Mouse (Mus musculus) hindbrain, embryonic 13.5 days (tissue): ENCODE measurements around the gene Prrt2. TPM values are rescaled to one million over a fixed set of nuclear protein-coding genes. Genes with fewer than 3 reads are reported as not detected.

Experiments used
- ATAC-seq: fragments of 200-750 bp; cut with Nextera tagmentation; 2 replicates; pipeline ENCODE4 v1.8.0; 2017; ENCODE audit warnings: moderate TSS enrichment; ENCODE audit not compliant: low FRiP score
- H3K27ac ChIP-seq: fragments of 300-500 bp; sonication (generic); 2 replicates; pipeline ENCODE4 v1.5.1; 2015; ENCODE audit warnings: inconsistent platforms, mild to moderate bottlenecking, moderate library complexity
- H3K27me3 ChIP-seq: fragments of 300-500 bp; sonication (generic); 2 replicates; pipeline ENCODE4 v1.6.1; 2015; ENCODE audit warnings: mild to moderate bottlenecking, inconsistent platforms
- H3K36me3 ChIP-seq: fragments of 300-500 bp; sonication (generic); 2 replicates; pipeline ENCODE4 v1.6.1; 2015; ENCODE audit warnings: mild to moderate bottlenecking, inconsistent platforms
- H3K4me1 ChIP-seq: fragments of 300-500 bp; sonication (generic); replicated peaks from 2 replicates; pipeline ENCODE4 v1.6.1; 2015; ENCODE audit warnings: inconsistent platforms
- H3K4me2 ChIP-seq: fragments of 300-500 bp; sonication (generic); 2 replicates; pipeline ENCODE4 v1.6.1; 2015; ENCODE audit warnings: inconsistent platforms, mild to moderate bottlenecking, moderate library complexity
- H3K4me3 ChIP-seq: fragments of 300-500 bp; sonication (generic); 2 replicates; pipeline ENCODE4 v1.5.1; 2015; ENCODE audit warnings: mild to moderate bottlenecking, inconsistent platforms
- H3K9ac ChIP-seq: fragments of 300-500 bp; sonication (generic); 2 replicates; pipeline ENCODE4 v1.6.1; 2015; ENCODE audit warnings: mild to moderate bottlenecking, inconsistent platforms
- H3K9me3 ChIP-seq: fragments of 300-500 bp; sonication (generic); 2 replicates; pipeline ENCODE4 v1.6.1; 2016; ENCODE audit warnings: inconsistent platforms
- WGBS: fragments of 180-500 bp; shearing (Covaris S2); methylation state at CpG from one replicate; pipeline ENCODE4 v1.1.7; 2015; 5-methylcytosine and 5-hydroxymethylcytosine counted together
- polyA plus RNA-seq: library from polyadenylated mRNA; unstranded; fragments of >200 nt; fragmentation: Nextera tagmentation; extraction: Ambion mirVana; gene quantifications from 2 replicates; pipeline ENCODE4 v1.2.1, GENCODE M21; 2015

The Prrt2 gene
- polyA plus RNA-seq, 1 experiment from 2014 or later, result 18.3 TPM

DNA sequence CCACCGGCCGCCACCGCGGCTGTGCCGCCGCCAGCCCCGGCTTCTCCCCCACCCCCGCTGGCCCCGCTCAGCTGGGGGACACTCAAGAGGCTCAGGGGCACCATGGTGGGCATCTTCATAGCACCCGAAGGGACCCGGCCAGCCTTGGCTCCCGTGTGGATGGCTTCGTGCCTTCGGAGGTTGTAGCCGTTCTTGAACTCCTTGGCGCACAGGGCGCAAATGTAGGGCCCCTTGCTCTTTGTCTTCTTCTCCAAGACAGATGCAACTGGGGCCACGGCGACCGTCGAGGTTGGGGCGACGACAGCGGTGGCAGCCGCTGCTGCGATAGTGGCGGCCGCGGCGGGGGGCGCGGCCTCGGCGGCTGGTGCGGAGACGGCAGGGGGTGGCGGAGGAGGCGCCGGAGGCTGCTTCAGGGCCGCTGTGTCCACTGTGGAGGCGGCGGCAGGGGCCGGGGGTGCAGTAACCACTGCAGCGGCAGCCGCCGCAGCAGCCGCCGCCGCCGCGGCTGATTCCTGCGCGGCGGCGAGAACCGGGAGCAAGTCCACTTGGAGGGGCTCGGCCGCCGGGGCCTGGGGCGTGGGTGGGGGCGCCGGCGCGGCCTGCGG is 4.6 kb upstream of the Prrt2 start:
- peak overlapping the region; percentile 98 for H3K4me2 ChIP-seq
- ATAC-seq, result no peak
- no peaks in the 10 kb centered on the region for H3K9me3 ChIP-seq
- H3K9ac ChIP-seq, result peak overlapping the region; percentile 100
- under 1% methylated on average over 42 of the region's 65 CpGs for WGBS
- no peaks in the 10 kb centered on the region for H3K27me3 ChIP-seq
- peaks cover 28% of the 10 kb centered on the region for H3K36me3 ChIP-seq
- peak overlapping the region; percentile 100 for H3K27ac ChIP-seq
- H3K4me3 ChIP-seq, result peak overlapping the region; percentile 96
- peaks cover 58% of the 10 kb centered on the region for H3K4me1 ChIP-seq

GRCm38 (mm10) chr7:127024755-127025555 is 3.9 kb upstream of the Prrt2 start:
- H3K27ac ChIP-seq, result peak overlapping the region; percentile 100
- WGBS, result under 1% methylated on average over 30 of the region's 30 CpGs
- H3K36me3 ChIP-seq, result peaks cover 28% of the 10 kb centered on the region
- H3K9me3 ChIP-seq, result no peaks in the 10 kb centered on the region
- peak overlapping the region; percentile 100 for H3K9ac ChIP-seq
- H3K4me1 ChIP-seq, result peaks cover 66% of the 10 kb centered on the region
- H3K27me3 ChIP-seq, result no peaks in the 10 kb centered on the region
- peak overlapping the region; percentile 96 for H3K4me3 ChIP-seq
- peak; percentile 46 for ATAC-seq
- peak overlapping the region; percentile 98 for H3K4me2 ChIP-seq

DNA sequence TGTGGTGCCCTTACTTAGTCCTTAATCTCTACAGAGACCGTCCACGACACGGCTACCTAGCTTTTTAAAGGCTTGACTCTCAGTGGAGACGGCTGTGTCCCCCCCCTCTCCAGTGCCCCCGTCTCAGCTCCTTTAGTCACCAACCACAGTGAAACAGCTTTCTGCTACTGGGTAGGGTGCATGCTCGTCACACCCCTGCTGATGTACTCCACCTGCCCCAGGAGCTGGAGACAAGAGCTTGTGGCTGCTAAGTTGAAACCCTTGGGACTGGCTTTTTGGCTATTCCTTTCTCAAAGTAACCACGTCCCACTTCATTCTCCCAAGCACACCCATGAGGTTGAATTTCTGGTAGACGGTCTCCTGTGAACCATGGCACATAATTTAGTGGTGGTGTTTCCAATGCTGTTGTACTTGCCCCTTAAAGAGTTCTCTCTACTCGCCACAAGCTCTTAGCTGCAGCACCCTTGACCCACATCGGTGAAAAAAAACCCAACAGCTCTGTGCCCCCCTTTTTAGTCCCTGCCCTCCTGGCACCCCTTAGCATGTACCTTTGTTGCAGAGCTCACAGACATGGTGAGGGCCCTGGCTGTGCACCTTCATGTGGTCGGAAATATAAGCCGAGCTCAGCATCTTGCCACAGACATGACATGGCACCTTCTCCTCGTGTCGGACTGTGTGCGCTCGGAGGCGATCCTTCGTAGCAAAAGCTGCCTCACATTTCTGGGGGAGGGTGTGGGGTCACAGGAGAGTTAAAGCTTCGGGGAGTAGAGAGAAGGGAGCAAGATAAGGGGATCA is 3.1 kb upstream of the Prrt2 start:
- H3K36me3 ChIP-seq, result peaks cover 28% of the 10 kb centered on the region
- no peaks in the 10 kb centered on the region for H3K27me3 ChIP-seq

GRCm38 (mm10) chr7:127023272-127023691 is 2.3 kb upstream of the Prrt2 start:
- peak overlapping the region; percentile 96 for H3K4me3 ChIP-seq
- H3K4me2 ChIP-seq, result peak overlapping the region; percentile 98
- 71% methylated on average over 12 of the region's 13 CpGs for WGBS
- H3K9ac ChIP-seq, result peak overlapping the region; percentile 100
- H3K9me3 ChIP-seq, result no peaks in the 10 kb centered on the region
- peaks cover 80% of the 10 kb centered on the region for H3K4me1 ChIP-seq
- no peaks in the 10 kb centered on the region for H3K27me3 ChIP-seq
- ATAC-seq, result no peak
- peaks cover 28% of the 10 kb centered on the region for H3K36me3 ChIP-seq
- peak overlapping the region; percentile 100 for H3K27ac ChIP-seq

More for the DNA sequence above, 3.1 kb upstream of the Prrt2 start:
- Histone ChIP-seq H3K4me3 (peak overlapping the region; percentile 96), H3K9ac (peak overlapping the region; percentile 100), H3K4me1 (peaks cover 74% of the 10 kb centered on the region), H3K9me3 (no peaks in the 10 kb centered on the region), H3K4me2 (peak overlapping the region; percentile 98), H3K27ac (peak overlapping the region; percentile 100)
- no peak for ATAC-seq
- 24% methylated on average over 19 of the region's 19 CpGs for WGBS

- ATAC-seq, result no peak
- peaks cover 80% of the 10 kb centered on the region for H3K4me1 ChIP-seq
- WGBS, result 74% methylated on average over 7 of the region's 7 CpGs
- peak overlapping the region; percentile 96 for H3K4me3 ChIP-seq
- peak overlapping the region; percentile 100 for H3K27ac ChIP-seq
- no peaks in the 10 kb centered on the region for H3K9me3 ChIP-seq
- peak overlapping the region; percentile 100 for H3K9ac ChIP-seq
- peaks cover 28% of the 10 kb centered on the region for H3K36me3 ChIP-seq
- peak overlapping the region; percentile 98 for H3K4me2 ChIP-seq
- no peaks in the 10 kb centered on the region for H3K27me3 ChIP-seq
Measured at GRCm38 (mm10) chr7:127022528-127023271, 1.7 kb upstream of the Prrt2 start.

DNA sequence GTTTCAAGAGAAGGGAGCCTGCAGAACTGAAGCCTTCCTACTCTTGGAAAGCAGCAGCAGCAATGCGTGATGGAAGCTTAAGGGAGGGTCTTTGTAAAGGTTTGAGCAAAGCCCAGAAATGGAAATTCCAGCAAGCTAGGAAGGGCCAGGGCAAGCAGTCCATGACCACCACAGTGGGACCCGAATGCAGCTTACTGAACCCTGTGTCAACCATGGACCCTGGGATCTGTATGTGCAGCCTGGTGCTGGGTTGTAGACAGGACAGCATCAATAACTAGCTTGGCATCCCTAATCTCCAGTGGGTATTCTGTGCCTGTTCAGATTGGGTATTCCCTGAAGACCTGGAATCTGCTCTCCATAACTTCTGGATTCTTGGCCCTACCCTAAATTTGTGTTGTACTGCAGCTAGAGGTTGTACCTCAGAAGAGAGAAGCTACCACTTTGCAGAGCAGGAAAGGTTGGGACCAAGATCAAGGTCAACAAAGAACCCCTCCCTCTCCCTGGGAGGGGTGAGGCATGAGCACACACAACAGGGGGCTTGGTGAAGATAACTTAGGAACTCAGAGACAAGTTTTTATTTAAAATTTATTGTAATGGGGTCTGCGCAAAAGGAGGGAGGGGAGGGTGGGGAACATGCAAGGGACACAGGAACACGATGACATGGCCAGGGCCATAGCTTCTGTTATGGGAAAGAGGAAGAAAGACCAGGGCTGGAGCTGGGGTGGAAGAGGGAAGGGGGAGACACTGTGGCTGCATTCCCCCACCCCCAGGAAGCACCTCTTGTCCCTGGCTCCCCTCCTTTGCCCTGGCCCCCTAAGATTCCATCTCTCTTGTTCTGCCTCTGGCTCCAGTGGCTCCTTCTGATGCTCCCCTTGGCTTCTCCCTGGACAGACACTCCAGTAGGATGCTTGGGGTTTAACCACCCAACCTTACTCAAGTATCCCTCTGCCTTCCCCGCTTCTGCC is 834 bp upstream of the Prrt2 start:
- Histone ChIP-seq H3K4me1 (peaks cover 81% of the 10 kb centered on the region), H3K9ac (peak overlapping the region; percentile 100), H3K9me3 (no peaks in the 10 kb centered on the region), H3K4me3 (peak overlapping the region; percentile 54), H3K36me3 (peaks cover 28% of the 10 kb centered on the region), H3K27me3 (no peaks in the 10 kb centered on the region), H3K27ac (peak overlapping the region; percentile 100), H3K4me2 (peak overlapping the region; percentile 98)
- WGBS, result 38% methylated on average over 5 of the region's 5 CpGs
- ATAC-seq, result no peak

DNA sequence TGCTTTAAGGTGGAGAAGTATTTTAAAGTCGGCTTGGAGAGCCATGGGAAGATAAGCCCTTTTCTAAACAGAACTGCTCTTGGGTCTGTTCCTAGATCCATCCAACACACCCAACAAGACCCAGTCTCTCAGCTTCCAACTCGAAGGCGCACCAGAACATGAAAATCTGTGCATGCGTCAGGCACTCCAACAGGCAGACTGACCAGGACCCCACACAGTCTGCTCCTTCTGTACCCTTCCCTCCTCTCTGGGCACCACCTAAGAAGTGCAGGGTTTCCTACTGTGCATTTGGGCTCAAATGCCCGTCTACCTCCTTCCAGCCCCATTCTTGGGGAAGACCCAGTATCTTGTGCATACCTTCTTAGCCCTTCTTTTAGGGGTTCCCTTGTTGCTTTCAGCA is 520 bp downstream of the Prrt2 start:
- peaks cover 31% of the 10 kb centered on the region for H3K36me3 ChIP-seq
- ATAC-seq, result no peak
- peak overlapping the region; percentile 54 for H3K4me3 ChIP-seq
- H3K4me1 ChIP-seq, result peaks cover 88% of the 10 kb centered on the region
- no peaks in the 10 kb centered on the region for H3K27me3 ChIP-seq
- peak overlapping the region; percentile 84 for H3K9ac ChIP-seq
- peak overlapping the region; percentile 86 for H3K27ac ChIP-seq
- no peaks in the 10 kb centered on the region for H3K9me3 ChIP-seq
- 37% methylated on average over 5 of the region's 5 CpGs for WGBS
- H3K4me2 ChIP-seq, result peak overlapping the region; percentile 98

DNA sequence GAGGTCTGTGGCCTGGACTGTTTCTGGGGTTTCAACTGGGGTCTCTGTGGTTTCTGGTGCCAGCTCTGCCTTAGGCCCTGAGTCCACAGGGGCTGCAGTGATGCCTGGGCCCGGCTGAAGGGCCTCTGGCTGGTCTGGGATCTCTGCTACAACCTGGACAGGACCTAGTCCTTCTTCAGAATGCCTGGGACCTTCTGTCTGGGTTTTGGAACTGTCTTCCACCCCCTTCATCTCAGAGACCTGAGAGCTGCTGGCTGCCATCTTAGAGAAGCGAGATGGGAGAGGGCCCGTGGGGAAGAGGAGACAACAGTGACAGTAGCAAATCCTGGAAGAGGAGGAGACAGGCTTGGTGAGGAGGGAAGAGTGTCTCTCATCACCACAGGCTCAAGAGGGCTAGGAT is 980 bp downstream of the Prrt2 start:
- H3K9ac ChIP-seq, result peak overlapping the region; percentile 84
- peaks cover 36% of the 10 kb centered on the region for H3K36me3 ChIP-seq
- H3K27ac ChIP-seq, result peak overlapping the region; percentile 86
- no peak for ATAC-seq
- peak overlapping the region; percentile 98 for H3K4me2 ChIP-seq
- WGBS, result 63% methylated on average over 3 of the region's 3 CpGs
- no peaks in the 10 kb centered on the region for H3K27me3 ChIP-seq
- no peaks in the 10 kb centered on the region for H3K9me3 ChIP-seq
- peaks cover 88% of the 10 kb centered on the region for H3K4me1 ChIP-seq
- peak overlapping the region; percentile 54 for H3K4me3 ChIP-seq

DNA sequence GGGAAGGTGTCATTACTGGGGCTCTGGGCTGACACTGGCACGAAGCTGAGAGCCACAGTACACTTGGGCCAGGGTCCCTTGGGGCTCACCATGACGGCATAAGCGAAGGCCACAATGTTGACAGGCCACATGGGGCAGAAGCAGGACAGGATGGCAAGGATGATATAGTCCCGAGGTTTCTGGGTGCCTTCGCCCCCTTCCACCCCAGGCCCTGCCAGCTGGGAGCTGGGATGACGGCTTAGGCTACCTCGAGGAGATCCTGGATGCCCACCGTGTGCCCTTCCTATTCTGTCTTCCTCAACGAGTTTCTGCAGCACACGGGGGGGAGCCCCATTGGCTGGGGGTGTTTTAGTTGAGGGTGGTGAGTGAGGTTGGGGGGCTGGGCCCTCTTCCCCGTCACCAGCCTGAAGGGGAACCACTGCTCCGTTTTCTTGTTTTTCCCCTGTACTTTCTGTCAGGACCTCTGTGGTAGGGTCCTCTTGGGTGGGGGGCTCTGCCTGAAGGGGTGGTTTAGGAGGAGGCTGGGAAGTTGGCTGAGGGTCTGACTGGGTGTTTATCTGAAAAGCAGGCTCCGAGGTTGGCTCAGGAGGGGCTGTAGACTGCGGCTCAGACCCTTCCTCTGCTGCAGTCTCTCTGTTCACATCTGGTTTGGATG is 1.6 kb downstream of the Prrt2 start:
- no peak for ATAC-seq
- Histone ChIP-seq H3K36me3 (peaks cover 40% of the 10 kb centered on the region), H3K27me3 (no peaks in the 10 kb centered on the region), H3K9me3 (no peaks in the 10 kb centered on the region), H3K27ac (no peak overlapping the region), H3K4me1 (peaks cover 88% of the 10 kb centered on the region), H3K9ac (peak overlapping the region; percentile 84), H3K4me2 (peak overlapping the region; percentile 98), H3K4me3 (peak overlapping the region; percentile 54)
- WGBS, result 82% methylated on average over 14 of the region's 14 CpGs

DNA sequence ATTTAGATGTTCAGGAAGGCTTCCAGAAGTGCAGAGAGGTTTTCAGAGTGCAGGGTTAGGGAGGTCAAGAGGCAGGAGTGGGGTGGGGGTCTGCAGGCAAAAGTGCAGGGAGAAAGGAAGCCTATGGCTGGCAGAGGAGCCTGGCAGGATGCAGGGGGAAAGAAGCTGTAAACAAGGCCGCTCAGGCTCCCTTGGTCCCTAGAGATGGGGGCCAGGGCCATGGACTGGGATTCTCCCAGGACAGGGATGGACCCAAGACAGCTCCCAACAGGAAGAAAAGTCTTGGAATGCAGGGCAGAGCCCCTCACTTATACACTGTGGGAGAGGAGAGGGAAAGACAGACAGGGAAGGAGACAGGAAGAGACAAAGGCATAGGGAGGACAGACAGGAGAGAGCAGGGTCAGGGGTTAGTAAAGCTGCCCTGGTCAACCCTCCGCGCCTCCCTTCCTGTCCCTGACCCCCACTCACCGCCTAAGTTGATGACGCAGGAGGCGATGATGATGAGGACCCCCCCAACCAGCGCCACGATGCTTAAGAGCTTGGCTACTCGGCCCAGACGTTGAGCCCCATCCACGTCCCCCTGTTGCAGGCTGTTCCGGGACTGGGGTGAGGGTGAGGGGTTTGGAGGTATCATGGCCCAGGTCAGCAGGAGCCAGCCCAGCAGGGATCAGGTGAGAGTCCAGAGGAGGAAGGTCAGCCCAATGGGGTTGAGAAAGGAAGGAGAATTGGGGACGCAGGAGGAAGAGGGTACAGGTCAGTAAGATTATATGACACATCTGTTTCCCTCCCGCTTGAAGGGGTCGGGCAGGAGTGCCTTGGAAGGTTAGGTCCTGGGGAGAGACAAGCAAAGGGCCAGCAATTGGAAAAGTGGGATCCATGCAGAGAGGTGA is 2.4 kb downstream of the Prrt2 start:
- ATAC-seq, result no peak
- Histone ChIP-seq H3K36me3 (peaks cover 40% of the 10 kb centered on the region), H3K4me1 (peaks cover 87% of the 10 kb centered on the region), H3K4me3 (no peak overlapping the region), H3K27ac (peak overlapping the region; percentile 10; the same call in 1 of the 2 replicates), H3K4me2 (peak overlapping the region; percentile 98), H3K9me3 (no peaks in the 10 kb centered on the region), H3K27me3 (no peaks in the 10 kb centered on the region), H3K9ac (peak overlapping the region; percentile 84)
- WGBS, result 83% methylated on average over 15 of the region's 15 CpGs
